Mouse (Mus musculus) right cerebral cortex, postnatal 10 days (tissue): ENCODE results near the gene Smarce1.

Source experiments
- DNase-seq, 2 experiments: peaks; one replicate each; pipeline ENCODE4 v3.0.0; 2021; ENCODE audit warnings: low spot score in 2 of 2

Gene Smarce1

DNA sequence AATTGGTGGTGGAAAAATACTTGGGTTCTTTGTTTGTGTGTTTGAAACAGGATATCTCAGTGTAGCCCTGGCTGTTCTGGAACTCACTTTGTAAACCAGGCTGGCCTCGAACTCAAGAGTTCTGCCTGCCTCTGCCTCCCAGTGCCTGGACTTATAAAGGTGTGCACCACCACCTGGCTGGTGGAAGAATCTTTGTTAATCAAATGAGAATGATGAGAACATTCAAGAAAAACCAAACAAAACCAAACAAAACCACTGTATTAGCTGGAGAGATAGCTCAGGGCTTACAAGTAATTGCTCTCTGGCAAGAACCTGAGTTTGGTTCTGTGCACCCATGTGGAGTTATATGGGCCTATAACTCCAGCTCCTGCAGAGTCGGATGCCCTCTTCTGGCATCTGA, 61.4 kb downstream of the Smarce1 start:
- no peak for DNase-seq

DNA sequence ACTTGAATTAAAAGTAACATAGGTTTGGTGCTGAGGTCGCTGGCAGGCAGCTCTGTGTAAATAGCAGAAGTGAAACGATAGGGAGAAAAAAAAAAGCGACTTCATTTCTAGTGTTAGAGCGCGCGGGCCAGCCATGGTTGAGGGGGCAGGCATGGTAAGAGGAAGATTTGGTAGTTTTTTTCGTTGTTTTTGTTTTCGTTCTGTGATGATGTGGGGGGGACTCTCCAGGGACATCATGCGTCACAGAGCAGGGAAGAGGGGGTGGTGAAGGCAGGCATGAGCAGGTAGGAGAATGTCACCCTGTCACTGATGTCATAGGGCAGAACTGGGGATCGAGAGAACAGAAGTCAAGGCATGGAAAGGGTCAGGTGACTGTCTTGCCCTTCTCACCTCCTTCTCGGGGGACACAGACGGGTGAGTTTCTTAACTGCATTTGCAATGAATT, 62.8 kb downstream of the Smarce1 start:
- no peak for DNase-seq

DNA sequence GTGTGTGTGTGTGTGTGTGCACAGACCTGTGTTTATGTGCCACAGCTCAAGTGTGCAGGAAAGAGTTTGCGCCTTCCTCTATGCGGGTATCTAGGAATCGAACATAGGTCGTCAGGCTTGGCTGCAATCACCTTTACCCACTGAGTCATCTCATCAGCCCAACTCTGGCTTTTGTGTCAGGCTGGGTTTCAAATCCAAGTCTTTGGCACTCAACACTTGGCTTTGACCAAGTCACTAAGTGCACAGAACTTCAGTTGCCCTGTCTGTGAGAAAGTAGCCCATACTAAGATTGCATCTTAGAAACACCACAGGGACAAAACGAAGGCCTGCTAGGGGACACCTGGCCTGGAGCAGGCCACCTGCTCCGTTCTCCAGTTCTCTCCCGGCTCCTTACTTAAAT, 63.2 kb downstream of the Smarce1 start:
- no peak for DNase-seq

DNA sequence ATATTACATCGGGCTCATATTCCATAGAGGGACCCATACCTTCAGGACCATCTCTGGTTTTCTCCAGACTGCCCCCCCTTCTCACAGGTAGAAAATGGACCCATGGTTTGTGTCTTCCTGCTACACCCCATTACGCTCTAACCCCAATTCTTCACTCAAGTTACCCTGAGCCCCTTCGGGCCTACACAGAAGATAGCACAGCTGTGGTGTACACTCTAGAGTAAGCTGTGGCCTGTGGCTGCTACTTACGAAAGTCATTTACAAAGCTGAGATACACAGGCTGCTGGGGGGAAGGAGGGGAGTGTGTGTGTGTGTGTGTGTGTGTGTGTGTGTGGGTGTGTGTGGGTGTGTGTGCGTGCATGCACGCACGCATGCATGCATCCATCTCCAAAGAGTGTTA, 64.6 kb downstream of the Smarce1 start:
- DNase-seq, result no peak

DNA sequence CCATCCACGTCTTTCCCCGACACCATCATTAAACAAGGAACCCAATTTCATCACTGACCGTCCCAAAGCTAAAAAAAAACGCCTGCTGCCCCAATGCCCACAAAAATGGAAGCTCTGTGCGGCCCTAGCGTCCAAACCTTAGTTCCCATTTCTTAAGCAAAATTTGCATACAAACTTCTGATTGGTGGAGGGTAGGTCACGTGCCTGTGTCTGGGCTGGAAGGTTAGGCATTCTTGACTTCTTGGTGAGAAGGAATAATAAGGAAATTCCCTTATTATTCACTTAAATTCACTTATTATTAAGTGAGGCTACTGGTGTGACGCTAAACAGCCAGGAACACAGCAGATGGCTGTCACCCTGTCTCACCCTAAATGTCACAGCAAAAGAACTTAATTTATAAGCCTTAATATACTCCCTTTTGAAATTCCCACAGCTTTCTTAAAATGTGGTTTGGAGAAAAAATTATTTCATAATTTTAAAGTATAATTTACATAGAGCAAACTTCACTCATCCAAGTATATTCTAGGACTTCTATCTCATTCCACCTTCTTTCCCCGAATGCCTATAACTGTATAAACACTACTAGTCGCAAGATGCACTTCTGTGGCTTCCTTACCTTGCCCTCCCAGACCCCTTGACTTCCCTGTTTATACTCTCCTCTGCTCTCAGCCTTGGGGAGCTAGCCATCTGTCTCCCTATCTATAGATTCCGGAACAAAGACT, 65.6 kb downstream of the Smarce1 start:
- DNase-seq, result no peak

DNA sequence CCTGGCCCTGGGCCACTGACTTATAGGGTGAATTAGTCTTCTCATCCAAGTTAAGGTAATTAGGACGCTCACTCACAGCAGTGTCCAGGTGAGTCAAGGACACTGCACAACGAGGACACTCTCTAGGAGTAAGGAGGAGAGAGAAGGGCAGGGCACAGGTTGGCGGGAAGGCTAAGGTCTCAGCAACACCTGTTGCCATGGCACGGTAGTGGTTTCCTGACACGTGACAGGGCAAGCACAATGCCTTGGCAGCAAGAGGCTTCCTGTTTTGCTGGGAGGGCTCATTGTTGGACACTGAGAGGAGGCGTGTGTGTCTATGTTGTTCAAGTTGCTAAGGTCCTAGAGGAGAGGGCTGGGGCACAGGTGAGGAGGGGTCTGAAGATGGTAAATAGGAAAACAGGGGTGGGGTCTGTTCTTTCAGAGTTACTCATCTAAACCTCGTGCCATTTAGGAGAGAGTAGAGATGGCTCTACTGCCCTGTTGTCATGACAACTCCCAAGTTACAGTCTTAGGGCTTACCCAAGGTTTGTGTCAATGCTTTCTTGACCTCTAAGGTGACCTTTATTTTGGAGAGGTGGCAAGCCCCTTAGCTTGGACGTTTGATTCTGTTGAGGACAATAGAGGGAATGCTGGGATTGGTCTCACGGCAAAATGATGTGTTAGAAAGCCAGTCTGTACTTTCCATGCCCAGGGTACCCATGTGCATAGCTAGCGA, 67.7 kb downstream of the Smarce1 start:
- DNase-seq, result no peak

DNA sequence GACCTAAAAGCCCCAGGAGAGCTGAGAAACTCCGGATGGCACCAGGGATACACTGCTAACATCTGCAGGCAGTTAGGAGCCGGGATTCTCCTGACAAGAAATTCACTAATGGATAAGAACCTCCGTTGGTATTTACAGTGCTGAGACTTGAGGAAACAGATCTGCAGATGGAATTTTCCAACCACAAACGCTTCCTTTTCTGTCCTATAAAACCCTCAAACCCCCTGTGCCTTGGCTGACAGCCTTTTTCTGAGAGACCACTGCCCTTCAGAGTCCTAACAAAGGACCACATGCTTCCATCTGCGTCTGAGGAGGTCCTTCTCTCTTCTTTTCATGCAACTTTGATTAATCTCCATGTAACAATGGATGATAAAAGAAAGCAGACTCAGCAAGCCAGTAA, 69.2 kb downstream of the Smarce1 start:
- DNase-seq, result no peak

DNA sequence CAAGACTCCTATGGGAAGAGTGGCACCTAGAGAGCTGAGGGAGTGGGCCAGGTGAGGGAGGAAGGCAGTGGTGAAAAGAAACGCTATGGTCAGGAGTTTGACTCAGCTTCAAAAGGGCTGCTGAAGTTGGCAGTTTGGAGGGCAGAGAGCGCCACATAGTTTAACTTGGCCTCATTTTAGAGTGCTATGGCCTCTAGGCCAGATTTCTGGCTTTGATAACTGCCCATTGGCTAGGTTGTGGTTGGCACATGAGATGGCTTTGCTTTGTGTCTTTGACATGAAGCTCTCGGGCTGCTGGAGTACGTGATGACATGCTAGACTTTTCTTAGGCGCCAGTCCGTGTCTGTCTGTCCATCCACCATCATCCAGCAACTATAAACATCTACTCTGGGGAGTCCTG, 70.6 kb downstream of the Smarce1 start:
- DNase-seq, result no peak
